Mouse (Mus musculus): ENCODE results near the gene Ppfia4.

Gene Ppfia4

GRCm38 (mm10) chr1:134315181-134315580 is 17.5 kb downstream of the Ppfia4 start:
- in situ Hi-C loops (cut with MboI; ENCODE audit: low pct_unique_long_range_greater_than_20kb in 1 of 2, low sequenced_read_pairs in 2 of 2, unreplicated experiment in 1 of 2), result no loop called here

GRCm38 (mm10) chr1:134311760-134312159 is 21.0 kb downstream of the Ppfia4 start:
- in situ Hi-C loops (cut with MboI; ENCODE audit: low pct_unique_long_range_greater_than_20kb in 1 of 2, low sequenced_read_pairs in 2 of 2, unreplicated experiment in 1 of 2), result no loop called here

- in situ Hi-C loops (cut with MboI; ENCODE audit: low pct_unique_long_range_greater_than_20kb in 1 of 2, low sequenced_read_pairs in 2 of 2, unreplicated experiment in 1 of 2), result no loop called here
Observed at GRCm38 (mm10) chr1:134310729-134311128, 22.0 kb downstream of the Ppfia4 start.

- in situ Hi-C loops (cut with MboI; ENCODE audit: low pct_unique_long_range_greater_than_20kb in 1 of 2, low sequenced_read_pairs in 2 of 2, unreplicated experiment in 1 of 2), result no loop called here
Observed at GRCm38 (mm10) chr1:134310291-134310690, 22.4 kb downstream of the Ppfia4 start.

- in situ Hi-C loops (cut with MboI; ENCODE audit: low pct_unique_long_range_greater_than_20kb in 1 of 2, low sequenced_read_pairs in 2 of 2, unreplicated experiment in 1 of 2), result no loop called here
Observed at GRCm38 (mm10) chr1:134307409-134307808, 25.3 kb downstream of the Ppfia4 start.

GRCm38 (mm10) chr1:134304940-134305339 is 27.8 kb downstream of the Ppfia4 start:
- in situ Hi-C loops (cut with MboI; ENCODE audit: low pct_unique_long_range_greater_than_20kb in 1 of 2, low sequenced_read_pairs in 2 of 2, unreplicated experiment in 1 of 2), result no loop called here

- in situ Hi-C loops (cut with MboI; ENCODE audit: low pct_unique_long_range_greater_than_20kb in 1 of 2, low sequenced_read_pairs in 2 of 2, unreplicated experiment in 1 of 2), result no loop called here
Observed at GRCm38 (mm10) chr1:134302568-134303238, 30.0 kb downstream of the Ppfia4 start.

GRCm38 (mm10) chr1:134298636-134299411 is 33.9 kb downstream of the Ppfia4 start:
- in situ Hi-C loops (cut with MboI; ENCODE audit: low pct_unique_long_range_greater_than_20kb in 1 of 2, low sequenced_read_pairs in 2 of 2, unreplicated experiment in 1 of 2), result no loop called here

GRCm38 (mm10) chr1:134297265-134297664 is 35.5 kb downstream of the Ppfia4 start:
- in situ Hi-C loops (cut with MboI; ENCODE audit: low pct_unique_long_range_greater_than_20kb in 1 of 2, low sequenced_read_pairs in 2 of 2, unreplicated experiment in 1 of 2), result no loop called here

GRCm38 (mm10) chr1:134293738-134294604 is 38.8 kb downstream of the Ppfia4 start:
- in situ Hi-C loops (cut with MboI; ENCODE audit: low pct_unique_long_range_greater_than_20kb in 1 of 2, low sequenced_read_pairs in 2 of 2, unreplicated experiment in 1 of 2), result loop anchor here in 1 of 2 experiments (5.0 kb wide), 1 partner anchor 142 kb away; no protein-coding TSS in a partner anchor

- in situ Hi-C loops (cut with MboI; ENCODE audit: low pct_unique_long_range_greater_than_20kb in 1 of 2, low sequenced_read_pairs in 2 of 2, unreplicated experiment in 1 of 2), result loop anchor here in 1 of 2 experiments (5.0 kb wide), 1 partner anchor 141 kb away; no protein-coding TSS in a partner anchor
Observed at GRCm38 (mm10) chr1:134293276-134293675, 39.5 kb downstream of the Ppfia4 start.

- in situ Hi-C loops (cut with MboI; ENCODE audit: low pct_unique_long_range_greater_than_20kb in 1 of 2, low sequenced_read_pairs in 2 of 2, unreplicated experiment in 1 of 2), result loop anchor here in 1 of 2 experiments (5.0 kb wide), 1 partner anchor 140 kb away; no protein-coding TSS in a partner anchor
Observed at GRCm38 (mm10) chr1:134292601-134293000, 40.1 kb downstream of the Ppfia4 start.

GRCm38 (mm10) chr1:134292073-134292472 is 40.7 kb downstream of the Ppfia4 start:
- in situ Hi-C loops (cut with MboI; ENCODE audit: low pct_unique_long_range_greater_than_20kb in 1 of 2, low sequenced_read_pairs in 2 of 2, unreplicated experiment in 1 of 2), result loop anchor here in 1 of 2 experiments (5.0 kb wide), 1 partner anchor 140 kb away; no protein-coding TSS in a partner anchor

GRCm38 (mm10) chr1:134291555-134291954 is 41.2 kb downstream of the Ppfia4 start:
- in situ Hi-C loops (cut with MboI; ENCODE audit: low pct_unique_long_range_greater_than_20kb in 1 of 2, low sequenced_read_pairs in 2 of 2, unreplicated experiment in 1 of 2), result loop anchor here in 1 of 2 experiments (5.0 kb wide), 1 partner anchor 139 kb away; no protein-coding TSS in a partner anchor

GRCm38 (mm10) chr1:134290909-134291308 is 41.8 kb downstream of the Ppfia4 start:
- in situ Hi-C loops (cut with MboI; ENCODE audit: low pct_unique_long_range_greater_than_20kb in 1 of 2, low sequenced_read_pairs in 2 of 2, unreplicated experiment in 1 of 2), result loop anchor here in 1 of 2 experiments (5.0 kb wide), 1 partner anchor 139 kb away; no protein-coding TSS in a partner anchor

GRCm38 (mm10) chr1:134290300-134290699 is 42.4 kb downstream of the Ppfia4 start:
- in situ Hi-C loops (cut with MboI; ENCODE audit: low pct_unique_long_range_greater_than_20kb in 1 of 2, low sequenced_read_pairs in 2 of 2, unreplicated experiment in 1 of 2), result loop anchor here in 1 of 2 experiments (5.0 kb wide), 1 partner anchor 138 kb away; no protein-coding TSS in a partner anchor

GRCm38 (mm10) chr1:134289598-134290099 is 43.1 kb downstream of the Ppfia4 start, which contains the start of gene Myog:
Gene Myog (plus strand): TSS chr1:134289989.
- in situ Hi-C loops (cut with MboI; ENCODE audit: low pct_unique_long_range_greater_than_20kb in 1 of 2, low sequenced_read_pairs in 2 of 2, unreplicated experiment in 1 of 2), result loop anchor here in 1 of 2 experiments (5.0 kb wide), 1 partner anchor 137 kb away; no protein-coding TSS in a partner anchor

GRCm38 (mm10) chr1:134288239-134288638 is 44.5 kb downstream of the Ppfia4 start:
- in situ Hi-C loops (cut with MboI; ENCODE audit: low pct_unique_long_range_greater_than_20kb in 1 of 2, low sequenced_read_pairs in 2 of 2, unreplicated experiment in 1 of 2), result no loop called here

Measured in mouse embryonic stem cell (cell line).